Mouse (Mus musculus) G1E (cell line): Measurements from ENCODE around the gene Nqo1.

Source experiments
- CTCF ChIP-seq: IDR thresholded peaks from 2 replicates; pipeline ENCODE4 v1.5.1; 2012; ENCODE audit warnings: low read depth, low read length, inconsistent platforms, mixed read lengths
- GATA1 ChIP-seq: IDR thresholded peaks from 2 replicates; pipeline ENCODE4 v1.6.1; 2012; ENCODE audit warnings: borderline replicate concordance, low read length, inconsistent platforms, mixed read lengths
- TAL1 ChIP-seq: conservative IDR thresholded peaks from 2 replicates; pipeline ENCODE4 v1.6.1; 2012; ENCODE audit warnings: low read depth, low read length, inconsistent platforms, mixed read lengths

DNA sequence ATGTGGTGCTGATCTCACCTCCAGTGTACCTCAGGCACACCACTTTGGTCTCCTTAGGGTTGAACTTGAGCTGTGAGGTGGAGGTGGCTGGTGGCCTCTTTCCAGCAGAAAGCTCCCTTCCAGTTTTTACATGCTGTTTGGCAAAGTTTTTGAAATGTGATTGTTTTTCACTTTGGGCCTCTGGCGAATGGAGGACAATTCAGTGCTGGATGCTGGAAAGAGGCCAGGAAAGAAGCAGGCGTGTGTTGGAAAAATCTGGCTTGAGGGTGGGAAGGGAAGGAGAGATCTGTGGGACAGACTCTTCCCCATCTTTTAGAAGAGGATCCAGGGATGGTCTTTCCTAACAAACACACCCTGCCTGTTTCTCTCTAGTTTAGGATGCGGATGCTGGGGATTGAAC, 41.6 kb upstream of the Nqo1 start:
- TF ChIP-seq CTCF (no peak), TAL1 (no peak), GATA1 (no peak)
